Mouse (Mus musculus): ENCODE data around the gene Znrf3. TPM values are rescaled to one million over a fixed set of nuclear protein-coding genes. Genes with fewer than 3 reads are reported as not detected.

Gene Znrf3
- polyA plus RNA-seq, 2 experiments, result 8.0 to 12.9 TPM

DNA sequence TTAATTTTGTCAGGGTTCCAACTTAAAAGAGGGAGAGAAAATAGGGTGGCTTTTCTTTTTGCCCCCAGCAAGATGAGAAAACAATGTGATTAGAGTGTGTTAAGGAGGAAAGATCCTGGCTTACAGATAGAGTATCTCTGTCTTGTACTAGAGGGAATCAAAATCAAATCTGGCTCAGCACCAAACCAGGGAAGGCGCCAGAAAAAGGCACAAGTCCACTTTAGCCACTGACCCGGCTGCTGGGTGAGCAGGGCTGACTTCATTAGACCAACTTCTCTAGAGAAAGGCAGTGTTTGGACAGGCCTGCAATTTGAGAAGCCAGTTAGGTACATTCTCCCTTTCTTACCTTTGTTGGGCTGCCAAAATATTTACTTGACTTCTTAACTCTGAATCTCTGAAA lies 125.7 kb downstream of the Znrf3 start:
- Histone ChIP-seq H3K9ac (ENCODE audit: low read depth, low read length, severe bottlenecking) (no peak overlapping the region), H3K4me1 (ENCODE audit: control insufficient read depth, insufficient read depth, low read length) (peaks cover 27% of the 10 kb centered on the region), H3K4me3 (replicated peaks; ENCODE audit: low read length) (no peak overlapping the region), H3K27ac (replicated peaks; ENCODE audit: low read depth, low read length) (no peak overlapping the region), H3K9me3 (ENCODE audit: control insufficient read depth, low read length) (no peaks in the 10 kb centered on the region), H3K27me3 (ENCODE audit: control insufficient read depth, insufficient read depth, low read length) (no peaks in the 10 kb centered on the region), H3K36me3 (ENCODE audit: control insufficient read depth, insufficient read depth, low read length) (0 out of 2 replicates have a peak, but pooled peaks cover 3% of the 10 kb centered on the region), H3K4me2 (replicated peaks; ENCODE audit: low read depth, low read length, severe bottlenecking) (no peak overlapping the region)
- DNase-seq (ENCODE audit: low spot score) (no peak), ATAC-seq (ENCODE audit: low FRiP score, low read depth) (no peak)
- no peak for TF ChIP-seq POLR2A (IDR thresholded peaks at IDR 0.05; ENCODE audit: borderline replicate concordance, extremely low read depth, insufficient read depth, insufficient read length)
- 46% methylated on average over 2 of the region's 2 CpGs for WGBS

GRCm38 (mm10) chr11:5318035-5318775 lies 126.4 kb downstream of the Znrf3 start:
- 24% methylated on average over 8 of the region's 8 CpGs for WGBS
- Histone ChIP-seq H3K27me3 (ENCODE audit: control insufficient read depth, insufficient read depth, low read length) (no peaks in the 10 kb centered on the region), H3K4me1 (ENCODE audit: control insufficient read depth, insufficient read depth, low read length) (peaks cover 30% of the 10 kb centered on the region), H3K4me3 (replicated peaks; ENCODE audit: low read length) (no peak overlapping the region), H3K9me3 (ENCODE audit: control insufficient read depth, low read length) (no peaks in the 10 kb centered on the region), H3K9ac (ENCODE audit: low read depth, low read length, severe bottlenecking) (no peak overlapping the region), H3K36me3 (ENCODE audit: control insufficient read depth, insufficient read depth, low read length) (0 out of 2 replicates have a peak, but pooled peaks cover 3% of the 10 kb centered on the region), H3K4me2 (replicated peaks; ENCODE audit: low read depth, low read length, severe bottlenecking) (no peak overlapping the region), H3K27ac (replicated peaks; ENCODE audit: low read depth, low read length) (no peak overlapping the region)
- ATAC-seq (ENCODE audit: low FRiP score, low read depth), result no peak
- TF ChIP-seq POLR2A (IDR thresholded peaks at IDR 0.05; ENCODE audit: borderline replicate concordance, extremely low read depth, insufficient read depth, insufficient read length), result no peak
- no peak for DNase-seq (ENCODE audit: low spot score)

GRCm38 (mm10) chr11:5314796-5315195 lies 129.9 kb downstream of the Znrf3 start:
- Histone ChIP-seq H3K9ac (ENCODE audit: low read depth, low read length, severe bottlenecking) (no peak overlapping the region), H3K4me2 (replicated peaks; ENCODE audit: low read depth, low read length, severe bottlenecking) (no peak overlapping the region), H3K36me3 (ENCODE audit: control insufficient read depth, insufficient read depth, low read length) (0 out of 2 replicates have a peak, but pooled peaks cover 3% of the 10 kb centered on the region), H3K27ac (replicated peaks; ENCODE audit: low read depth, low read length) (peak overlapping the region; percentile 69), H3K27me3 (ENCODE audit: control insufficient read depth, insufficient read depth, low read length) (no peaks in the 10 kb centered on the region), H3K4me1 (ENCODE audit: control insufficient read depth, insufficient read depth, low read length) (peaks cover 30% of the 10 kb centered on the region), H3K9me3 (ENCODE audit: control insufficient read depth, low read length) (no peaks in the 10 kb centered on the region), H3K4me3 (replicated peaks; ENCODE audit: low read length) (no peak overlapping the region)
- no peak for TF ChIP-seq POLR2A (IDR thresholded peaks at IDR 0.05; ENCODE audit: borderline replicate concordance, extremely low read depth, insufficient read depth, insufficient read length)
- DNase-seq (ENCODE audit: low spot score) (no peak), ATAC-seq (ENCODE audit: low FRiP score, low read depth) (no peak)

DNA sequence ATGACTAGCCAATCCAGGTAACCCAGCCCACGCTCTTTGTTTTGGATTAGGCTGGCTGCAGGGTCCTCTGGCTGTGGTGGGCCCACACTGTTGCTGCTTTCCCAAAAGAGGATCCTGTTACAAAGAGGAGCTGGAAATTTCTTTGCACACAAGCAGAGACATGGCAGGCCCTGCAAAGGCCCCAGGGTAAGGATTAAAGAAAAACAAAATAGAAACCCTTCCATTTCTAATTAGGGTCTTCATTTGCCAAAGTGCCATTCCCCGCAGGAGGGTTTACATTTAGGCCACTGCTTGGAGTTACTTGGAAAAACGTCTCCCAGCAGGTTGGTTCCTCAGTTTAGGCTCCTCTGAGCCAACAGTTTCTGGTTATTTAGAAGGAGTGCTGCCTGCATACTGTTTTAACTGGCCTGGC lies 130.3 kb downstream of the Znrf3 start:
- no peak for DNase-seq (ENCODE audit: low spot score)
- H3K4me2 ChIP-seq (replicated peaks; ENCODE audit: low read depth, low read length, severe bottlenecking), result no peak overlapping the region
- 0 out of 2 replicates have a peak, but pooled peaks cover 3% of the 10 kb centered on the region for H3K36me3 ChIP-seq (ENCODE audit: control insufficient read depth, insufficient read depth, low read length)
- H3K9ac ChIP-seq (ENCODE audit: low read depth, low read length, severe bottlenecking), result no peak overlapping the region
- no peak for TF ChIP-seq POLR2A (IDR thresholded peaks at IDR 0.05; ENCODE audit: borderline replicate concordance, extremely low read depth, insufficient read depth, insufficient read length)
- WGBS, result 8% methylated on average over 3 of the region's 3 CpGs
- H3K27ac ChIP-seq (replicated peaks; ENCODE audit: low read depth, low read length), result peak overlapping the region; percentile 69
- H3K4me3 ChIP-seq (replicated peaks; ENCODE audit: low read length), result no peak overlapping the region
- no peaks in the 10 kb centered on the region for H3K9me3 ChIP-seq (ENCODE audit: control insufficient read depth, low read length)
- H3K4me1 ChIP-seq (ENCODE audit: control insufficient read depth, insufficient read depth, low read length), result peaks cover 30% of the 10 kb centered on the region
- no peaks in the 10 kb centered on the region for H3K27me3 ChIP-seq (ENCODE audit: control insufficient read depth, insufficient read depth, low read length)
- ATAC-seq (ENCODE audit: low FRiP score, low read depth), result no peak

GRCm38 (mm10) chr11:5307024-5307905 lies 137.4 kb downstream of the Znrf3 start:
- DNase-seq (ENCODE audit: low spot score) (no peak), ATAC-seq (ENCODE audit: low FRiP score, low read depth) (no peak)
- Histone ChIP-seq H3K36me3 (ENCODE audit: control insufficient read depth, insufficient read depth, low read length) (no peaks in the 10 kb centered on the region), H3K9ac (ENCODE audit: low read depth, low read length, severe bottlenecking) (no peak overlapping the region), H3K9me3 (ENCODE audit: control insufficient read depth, low read length) (no peaks in the 10 kb centered on the region), H3K27me3 (ENCODE audit: control insufficient read depth, insufficient read depth, low read length) (no peaks in the 10 kb centered on the region), H3K4me3 (replicated peaks; ENCODE audit: low read length) (no peak overlapping the region), H3K4me1 (ENCODE audit: control insufficient read depth, insufficient read depth, low read length) (no peaks in the 10 kb centered on the region), H3K4me2 (replicated peaks; ENCODE audit: low read depth, low read length, severe bottlenecking) (no peak overlapping the region), H3K27ac (replicated peaks; ENCODE audit: low read depth, low read length) (no peak overlapping the region)
- 89% methylated on average over 13 of the region's 13 CpGs for WGBS
- TF ChIP-seq POLR2A (IDR thresholded peaks at IDR 0.05; ENCODE audit: borderline replicate concordance, extremely low read depth, insufficient read depth, insufficient read length), result no peak

Data from limb, embryonic 14.5 days (tissue).